Mouse (Mus musculus) midbrain, embryonic 12.5 days (tissue): ENCODE data around the gene Hoxa6. TPM values are rescaled to one million over a fixed set of nuclear protein-coding genes. Genes with fewer than 3 reads are reported as not detected.
A peak's percentile ranks its signal among the peaks of the same experiment; 100 is the strongest.

Source experiments
- ATAC-seq: fragments of 200-750 bp; cut with Nextera tagmentation; 2 replicates; pipeline ENCODE4 v1.8.0; 2017; ENCODE audit warnings: low read depth, moderate TSS enrichment, moderate library complexity; ENCODE audit not compliant: low FRiP score
- H3K27ac ChIP-seq: fragments of 300-500 bp; sonication (generic); replicated peaks from 2 replicates; pipeline ENCODE4 v1.5.1; 2016; ENCODE audit warnings: mild to moderate bottlenecking
- H3K27me3 ChIP-seq: fragments of 300-500 bp; sonication (generic); 2 replicates; pipeline ENCODE4 v1.6.1; 2016; ENCODE audit warnings: mild to moderate bottlenecking
- H3K36me3 ChIP-seq: fragments of 300-500 bp; sonication (generic); 2 replicates; pipeline ENCODE4 v1.6.1; 2016
- H3K4me1 ChIP-seq: fragments of 300-500 bp; sonication (generic); 2 replicates; pipeline ENCODE4 v1.6.1; 2016
- H3K4me2 ChIP-seq: fragments of 300-500 bp; sonication (generic); replicated peaks from 2 replicates; pipeline ENCODE4 v1.6.1; 2016; ENCODE audit warnings: mild to moderate bottlenecking, moderate library complexity
- H3K4me3 ChIP-seq: fragments of 300-500 bp; sonication (generic); 2 replicates; pipeline ENCODE4 v1.5.1; 2016; ENCODE audit warnings: mild to moderate bottlenecking
- H3K9ac ChIP-seq: fragments of 300-500 bp; sonication (generic); replicated peaks from 2 replicates; pipeline ENCODE4 v1.6.1; 2016; ENCODE audit warnings: mild to moderate bottlenecking, moderate library complexity
- H3K9me3 ChIP-seq: fragments of 300-500 bp; sonication (generic); 2 replicates; pipeline ENCODE4 v1.6.1; 2016; ENCODE audit warnings: mild to moderate bottlenecking
- WGBS: fragments of 180-500 bp; shearing (Covaris S2); methylation state at CpG from one replicate; pipeline ENCODE4 v1.1.7; 2016; 5-methylcytosine and 5-hydroxymethylcytosine counted together
- polyA plus RNA-seq: library from polyadenylated mRNA; unstranded; fragments of >200 nt; fragmentation: Nextera tagmentation; extraction: Ambion mirVana; gene quantifications from 2 replicates; pipeline ENCODE4 v1.2.1, GENCODE M21; 2016

The Hoxa6 gene
- polyA plus RNA-seq, 1 experiment from 2014 or later: not detected

DNA sequence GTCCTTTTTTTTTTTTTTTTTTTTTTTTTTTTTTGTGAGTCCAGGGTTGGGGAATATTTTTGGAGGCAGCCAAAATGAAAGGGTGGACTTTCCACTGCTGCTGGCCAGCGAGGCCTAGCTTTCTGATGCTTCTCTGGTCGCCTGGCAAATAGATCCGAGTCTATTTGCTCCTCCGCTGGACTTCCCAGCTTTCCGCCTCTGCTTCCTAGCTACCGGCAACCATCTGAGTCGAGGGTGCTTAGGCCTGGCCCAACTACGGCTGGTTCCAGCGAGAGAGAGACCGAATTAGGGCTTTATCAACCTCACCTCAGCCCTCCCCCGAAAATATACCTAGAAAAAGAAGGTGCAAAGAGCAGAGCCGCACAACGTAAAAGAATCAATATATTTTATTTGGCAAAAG is 14.2 kb upstream of the Hoxa6 start:
- Histone ChIP-seq H3K4me2 (no peak overlapping the region), H3K27ac (no peak overlapping the region), H3K27me3 (peaks cover 100% of the 10 kb centered on the region), H3K4me1 (peaks cover 4% of the 10 kb centered on the region), H3K9ac (no peak overlapping the region), H3K9me3 (no peaks in the 10 kb centered on the region), H3K4me3 (no peak overlapping the region), H3K36me3 (no peaks in the 10 kb centered on the region)
- no peak for ATAC-seq
- 7% methylated on average over 13 of the region's 13 CpGs for WGBS

DNA sequence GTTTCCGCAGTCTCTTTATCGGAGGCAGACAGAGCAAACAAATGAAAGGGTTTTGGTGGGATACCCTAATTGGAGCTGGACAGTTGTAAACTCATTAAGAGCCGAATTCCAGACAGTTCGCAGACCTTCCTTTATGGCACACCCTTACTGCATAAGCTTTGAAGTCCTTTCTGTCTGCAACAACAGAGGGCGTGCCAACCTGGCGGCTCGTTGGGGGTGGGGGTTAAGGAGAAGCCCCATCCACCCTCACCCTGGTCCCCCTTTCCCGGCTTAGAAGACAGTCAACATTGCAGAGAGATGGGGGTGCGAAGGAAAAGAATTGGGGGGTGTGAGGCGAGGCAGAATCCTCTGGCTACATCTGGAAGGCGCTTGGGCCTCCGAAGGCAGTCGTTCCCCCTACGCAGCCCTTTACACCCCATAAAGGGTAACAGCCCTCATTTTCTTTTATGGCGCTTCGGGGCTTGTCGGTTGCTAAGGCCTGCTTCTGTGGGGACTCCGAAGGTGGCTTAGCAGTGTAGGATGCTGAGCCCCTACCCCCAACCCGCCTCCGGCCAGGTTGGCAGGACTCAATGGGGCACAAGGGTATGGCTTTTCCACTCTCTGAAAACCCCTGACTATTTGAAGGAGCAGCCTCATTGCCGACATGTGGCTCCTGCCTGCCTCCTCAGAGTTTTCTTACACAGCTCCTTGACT is 13.6 kb upstream of the Hoxa6 start:
- ATAC-seq: no peak
- Histone ChIP-seq H3K27ac (no peak overlapping the region), H3K9ac (no peak overlapping the region), H3K27me3 (peaks cover 100% of the 10 kb centered on the region), H3K4me2 (peak overlapping the region; percentile 70), H3K36me3 (no peaks in the 10 kb centered on the region), H3K4me3 (no peak overlapping the region), H3K9me3 (no peaks in the 10 kb centered on the region), H3K4me1 (peaks cover 9% of the 10 kb centered on the region)
- WGBS: 5% methylated on average over 21 of the region's 21 CpGs

DNA sequence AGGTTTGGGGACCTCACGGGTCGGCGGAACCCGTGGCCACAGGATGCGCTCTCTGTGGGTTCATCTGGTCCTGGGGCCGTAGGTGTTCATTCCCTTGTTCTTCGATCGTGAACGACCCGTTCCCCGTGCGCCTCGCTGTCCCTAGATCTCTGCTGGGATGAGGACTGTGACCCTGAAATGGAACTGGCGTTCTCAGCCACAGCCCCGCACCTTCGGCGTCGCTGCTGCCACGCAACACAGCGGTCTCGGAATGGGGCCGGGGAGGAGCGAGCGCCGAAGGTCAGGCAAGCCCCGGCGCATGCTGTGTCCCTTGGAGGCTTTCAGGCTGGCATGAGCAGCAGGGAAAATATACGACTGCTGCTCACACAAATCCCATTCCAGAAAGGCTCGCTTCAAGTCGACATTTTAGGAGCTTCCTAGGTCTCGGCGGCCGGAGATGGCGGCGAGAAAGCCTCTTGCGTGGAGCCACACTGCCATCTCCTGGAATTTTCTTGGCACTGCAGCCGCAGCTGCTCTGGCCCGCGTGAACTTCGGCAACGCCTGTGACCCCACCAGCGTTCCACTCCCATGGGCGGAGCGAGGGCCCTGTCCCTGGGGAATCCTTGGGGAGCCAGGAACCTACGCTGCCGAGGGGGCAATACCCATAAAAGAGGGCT is 12.9 kb upstream of the Hoxa6 start, which contains the start of gene Hoxa7:
Gene Hoxa7, minus strand, starts transcription at position 518 of the 656 bp plus-strand sequence.
- ATAC-seq: peak; percentile 63
- peak within 1 kb of the TSS; percentile 42 for H3K4me3 ChIP-seq
- H3K9ac ChIP-seq: peak within 1 kb of the TSS; percentile 46; the same call in 1 of the 2 replicates
- no peaks in the 10 kb centered on the region for H3K36me3 ChIP-seq
- H3K4me1 ChIP-seq: peaks cover 14% of the 10 kb centered on the region
- 1% methylated on average over 46 of the region's 46 CpGs for WGBS
- H3K27ac ChIP-seq: no peak within 1 kb of the TSS
- peak within 1 kb of the TSS; percentile 70 for H3K4me2 ChIP-seq
- H3K9me3 ChIP-seq: no peaks in the 10 kb centered on the region
- peaks cover 100% of the 10 kb centered on the region for H3K27me3 ChIP-seq

DNA sequence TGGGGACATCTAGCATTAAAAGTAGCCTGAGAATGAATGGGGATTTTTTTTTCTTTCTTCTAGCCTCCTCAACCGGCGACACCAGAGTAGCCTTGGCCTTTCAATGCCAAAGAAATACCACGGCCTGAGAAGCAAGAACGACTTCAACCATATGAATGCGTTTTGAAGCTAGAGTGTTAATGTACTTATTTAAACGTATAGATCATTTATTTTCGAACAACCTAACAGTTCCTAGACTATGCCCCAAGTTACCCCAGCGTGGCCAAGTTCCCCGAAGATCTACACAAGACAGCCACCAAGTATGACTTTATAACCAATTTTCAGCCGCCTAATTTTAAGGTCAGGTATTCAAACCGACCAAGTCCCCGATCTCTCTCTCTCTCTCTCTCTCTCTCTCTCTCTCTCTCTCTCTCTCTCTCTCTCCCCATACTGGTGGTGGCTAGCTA is 12.4 kb upstream of the Hoxa6 start:
- Histone ChIP-seq H3K9me3 (no peaks in the 10 kb centered on the region), H3K27ac (no peak overlapping the region), H3K9ac (no peak overlapping the region), H3K4me3 (peak overlapping the region; percentile 42; the same call in 1 of the 2 replicates), H3K36me3 (no peaks in the 10 kb centered on the region), H3K4me1 (peaks cover 14% of the 10 kb centered on the region), H3K4me2 (peak overlapping the region; percentile 70), H3K27me3 (peaks cover 100% of the 10 kb centered on the region)
- 9% methylated on average over 12 of the region's 12 CpGs for WGBS
- no peak for ATAC-seq

DNA sequence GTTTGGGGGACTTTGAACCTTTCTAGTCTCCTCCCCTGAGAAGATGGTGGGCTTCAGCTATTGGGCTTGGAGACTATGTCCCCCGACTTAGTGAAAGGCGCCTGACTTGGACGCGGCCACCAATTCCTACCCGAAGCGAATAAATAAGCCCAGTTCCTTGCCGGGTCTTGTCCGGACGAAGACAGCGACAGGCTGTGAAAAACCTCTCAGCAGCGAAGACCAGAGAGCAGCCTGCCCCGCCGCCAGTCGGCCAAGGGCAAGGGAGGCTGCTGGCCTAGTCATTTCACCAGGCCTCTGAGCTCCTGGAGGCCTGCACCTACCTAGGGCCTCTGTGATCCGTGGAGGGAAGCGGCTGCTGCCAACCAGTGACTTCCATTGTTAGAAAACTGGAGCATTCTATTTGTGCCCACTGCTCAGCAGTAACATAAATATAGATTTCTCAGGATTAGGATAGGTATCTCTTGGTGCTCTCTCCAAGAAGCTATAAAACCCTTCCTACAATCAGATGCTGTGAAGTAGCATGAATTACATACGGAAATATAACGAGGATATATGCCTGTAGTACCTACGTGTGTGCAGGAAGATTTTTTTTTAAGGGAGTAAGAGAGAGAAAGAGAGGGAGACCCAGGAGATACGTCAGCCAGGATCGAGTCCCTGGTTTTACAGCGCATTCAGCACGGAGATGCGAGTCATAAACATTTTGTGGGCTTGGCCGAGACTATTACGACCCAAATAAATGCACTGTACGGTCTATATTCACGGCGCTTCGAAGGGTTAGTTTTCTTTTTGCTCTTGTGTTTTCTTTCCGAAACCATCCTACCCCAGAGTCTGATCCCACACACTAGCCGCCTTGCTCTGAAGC is 11.7 kb upstream of the Hoxa6 start:
- Histone ChIP-seq H3K27me3 (peaks cover 100% of the 10 kb centered on the region), H3K36me3 (no peaks in the 10 kb centered on the region), H3K4me3 (no peak overlapping the region), H3K9ac (no peak overlapping the region), H3K27ac (no peak overlapping the region), H3K4me2 (no peak overlapping the region), H3K9me3 (no peaks in the 10 kb centered on the region), H3K4me1 (peaks cover 14% of the 10 kb centered on the region)
- ATAC-seq: no peak
- WGBS: 9% methylated on average over 32 of the region's 32 CpGs

DNA sequence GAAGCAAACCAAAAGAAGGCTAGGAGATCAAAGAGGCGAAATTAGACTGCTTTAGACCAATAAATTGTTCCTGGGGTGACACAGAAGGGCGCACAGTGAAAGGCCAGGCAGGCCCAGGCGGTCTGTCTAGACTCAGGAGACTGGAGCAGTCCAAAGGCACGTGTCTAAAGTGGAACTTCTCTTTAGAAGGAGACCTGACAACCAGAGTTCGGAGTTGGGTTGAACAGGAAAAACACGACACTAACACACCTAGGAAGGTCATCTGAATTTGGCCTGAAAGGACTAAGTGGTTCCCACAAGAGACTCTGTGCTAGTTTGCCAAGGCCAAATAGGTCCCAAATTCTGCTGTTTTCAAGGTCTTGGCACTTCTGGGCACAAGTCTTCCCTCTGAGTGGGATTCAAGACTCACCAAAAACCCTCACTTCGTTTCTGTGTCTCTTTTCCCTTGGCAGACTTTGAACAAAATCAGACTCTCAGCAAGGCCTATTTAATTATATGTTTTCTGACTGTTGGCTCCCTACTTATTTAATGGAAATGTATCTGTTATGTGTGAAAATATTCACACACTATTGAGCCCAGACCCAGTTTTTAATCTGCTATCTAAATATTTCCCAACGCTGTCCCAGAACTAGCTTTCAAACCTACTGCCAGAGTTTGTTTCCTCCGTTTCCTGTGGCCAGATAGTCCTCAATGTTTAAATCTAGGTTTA is 10.9 kb upstream of the Hoxa6 start:
- no peak for ATAC-seq
- Histone ChIP-seq H3K4me2 (no peak overlapping the region), H3K27ac (no peak overlapping the region), H3K36me3 (no peaks in the 10 kb centered on the region), H3K4me3 (no peak overlapping the region), H3K4me1 (peaks cover 14% of the 10 kb centered on the region), H3K9ac (no peak overlapping the region), H3K9me3 (no peaks in the 10 kb centered on the region), H3K27me3 (peaks cover 100% of the 10 kb centered on the region)
- 16% methylated on average over 9 of the region's 9 CpGs for WGBS

DNA sequence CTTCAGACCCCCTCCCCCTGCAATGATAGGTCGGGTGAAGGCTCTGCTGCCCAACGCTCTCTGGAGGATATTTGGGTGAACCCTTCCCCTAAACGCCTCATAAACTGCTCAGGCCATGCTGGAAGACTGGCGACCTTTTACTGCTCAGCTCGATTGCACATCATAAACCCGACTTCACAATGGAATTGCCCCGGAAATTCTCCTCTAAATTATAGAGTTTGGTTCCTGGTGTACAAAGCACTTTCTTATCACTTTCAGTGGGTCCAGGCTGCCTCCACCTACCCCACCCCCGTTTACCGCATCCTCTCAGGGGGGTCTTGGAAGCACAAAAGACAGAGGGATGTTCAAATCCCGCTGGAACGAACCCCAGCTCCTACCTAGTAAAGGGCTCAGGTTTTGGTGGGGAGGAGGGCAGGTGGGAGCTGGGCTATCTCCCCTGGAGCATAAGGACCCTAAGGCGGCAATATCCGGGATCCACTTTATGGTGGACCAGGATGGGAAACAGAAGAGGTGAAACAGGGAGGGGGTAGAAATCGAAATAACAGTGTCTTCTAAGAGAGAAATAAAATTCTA is 10.2 kb upstream of the Hoxa6 start:
- Histone ChIP-seq H3K9ac (no peak overlapping the region), H3K9me3 (no peaks in the 10 kb centered on the region), H3K4me1 (peaks cover 14% of the 10 kb centered on the region), H3K36me3 (no peaks in the 10 kb centered on the region), H3K4me2 (no peak overlapping the region), H3K4me3 (no peak overlapping the region), H3K27ac (no peak overlapping the region), H3K27me3 (peaks cover 99% of the 10 kb centered on the region)
- WGBS: 7% methylated on average over 14 of the region's 14 CpGs
- no peak for ATAC-seq

DNA sequence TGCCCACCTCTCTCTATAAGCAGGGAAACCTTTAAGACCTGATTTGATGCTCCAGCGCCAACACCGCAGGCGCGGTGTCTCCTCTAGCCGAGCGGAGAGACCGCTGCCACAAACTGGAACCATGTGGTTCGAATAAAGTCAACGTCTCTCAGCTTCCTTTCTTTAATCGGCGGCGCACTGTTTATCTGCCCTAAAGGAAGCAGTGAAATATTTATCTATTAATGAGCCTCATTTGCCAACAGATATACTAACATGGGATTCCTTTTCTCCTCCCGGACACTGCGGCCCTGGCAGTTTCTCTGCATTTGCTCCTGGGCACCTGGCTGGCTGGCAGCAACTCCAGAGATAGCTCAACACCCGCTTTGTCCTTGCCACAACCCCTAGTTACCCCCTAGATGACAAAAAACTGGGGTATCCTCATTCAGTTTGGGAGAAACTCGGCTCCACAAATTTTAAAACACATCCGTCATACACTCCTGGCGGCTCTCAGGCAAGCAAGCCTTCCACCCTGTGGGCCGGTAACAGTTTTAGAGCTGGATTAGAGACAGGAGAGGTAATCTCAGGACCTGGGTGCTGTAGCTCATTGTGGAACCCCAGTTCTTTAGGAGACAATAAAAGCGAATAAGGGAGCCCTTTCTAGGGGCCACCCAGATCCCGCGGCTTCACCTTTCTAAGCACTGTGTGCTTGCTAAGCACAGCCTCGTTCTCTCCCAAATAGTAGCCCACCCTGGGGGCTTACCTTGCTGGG is 9.5 kb upstream of the Hoxa6 start:
- Histone ChIP-seq H3K27me3 (peaks cover 99% of the 10 kb centered on the region), H3K4me3 (peak overlapping the region; percentile 32; the same call in 1 of the 2 replicates)

DNA sequence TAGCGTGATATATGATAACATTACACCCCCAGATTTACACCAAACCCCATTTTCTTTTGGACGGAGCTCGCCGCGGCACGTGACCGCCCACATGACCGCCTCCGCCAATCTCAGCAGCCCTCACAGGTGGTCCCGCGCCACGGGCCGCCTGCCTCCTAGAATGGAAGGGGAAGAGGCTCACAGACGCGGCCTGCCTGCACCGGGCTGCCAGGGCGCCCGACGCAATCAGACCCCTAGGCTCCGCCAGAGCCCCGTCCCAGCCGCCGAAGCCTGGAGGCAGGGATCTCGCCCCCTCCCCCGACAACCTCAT is 8.9 kb upstream of the Hoxa6 start:
- peak overlapping the region; percentile 32 for H3K4me3 ChIP-seq
- no peak overlapping the region for H3K27ac ChIP-seq
- H3K4me1 ChIP-seq: peaks cover 14% of the 10 kb centered on the region
- no peak overlapping the region for H3K9ac ChIP-seq
- no peaks in the 10 kb centered on the region for H3K9me3 ChIP-seq
- WGBS: 0% methylated on average over 24 of the region's 25 CpGs
- H3K36me3 ChIP-seq: no peaks in the 10 kb centered on the region
- 0 out of 2 replicates have a peak, but pooled peaks have one; percentile 54 for ATAC-seq
- H3K27me3 ChIP-seq: peaks cover 99% of the 10 kb centered on the region
- H3K4me2 ChIP-seq: peak overlapping the region; percentile 44

More for the DNA sequence above, 9.5 kb upstream of the Hoxa6 start:
- Histone ChIP-seq H3K27ac (no peak overlapping the region), H3K9ac (no peak overlapping the region), H3K4me1 (peaks cover 14% of the 10 kb centered on the region), H3K4me2 (no peak overlapping the region), H3K9me3 (no peaks in the 10 kb centered on the region), H3K36me3 (no peaks in the 10 kb centered on the region)
- ATAC-seq: no peak
- 3% methylated on average over 23 of the region's 23 CpGs for WGBS

DNA sequence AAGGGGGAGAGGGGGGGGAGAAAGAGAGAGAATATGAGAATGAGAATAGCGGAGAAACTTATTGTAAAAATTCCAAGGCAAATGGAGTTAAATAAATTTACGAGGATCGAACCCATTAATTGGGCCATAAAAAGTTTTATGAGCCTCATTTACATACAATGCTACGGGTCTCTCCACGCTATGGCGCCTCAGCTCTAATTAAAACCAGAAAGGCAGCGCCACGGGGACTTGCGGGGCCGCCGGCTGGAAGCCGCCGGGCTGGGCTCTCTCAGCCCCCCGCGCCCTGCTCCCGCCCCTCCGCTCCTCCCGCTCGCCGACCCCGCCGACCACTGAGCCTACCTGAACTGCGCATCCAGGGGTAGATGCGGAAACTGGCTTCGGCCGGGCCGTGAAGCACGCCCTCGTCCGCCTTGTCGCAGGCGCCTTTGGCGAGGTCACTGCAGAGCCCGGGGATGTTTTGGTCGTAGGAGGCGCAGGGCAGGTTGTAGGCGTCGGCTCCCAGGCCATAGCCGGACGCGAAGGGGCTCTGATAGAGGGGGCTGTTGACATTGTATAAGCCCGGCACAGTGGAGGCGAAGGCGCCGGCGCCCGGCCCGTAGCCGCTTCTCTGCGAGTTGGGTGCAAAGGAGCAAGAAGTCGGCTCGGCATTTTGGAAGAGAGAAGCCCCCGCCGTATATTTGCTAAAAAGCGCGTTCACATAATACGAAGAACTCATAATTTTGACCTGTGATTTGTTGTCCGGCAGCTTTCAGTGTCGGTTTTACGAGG is 8.4 kb upstream of the Hoxa6 start:
- Histone ChIP-seq H3K9ac (no peak overlapping the region), H3K4me3 (peak overlapping the region; percentile 32), H3K27ac (no peak overlapping the region), H3K36me3 (no peaks in the 10 kb centered on the region), H3K27me3 (peaks cover 99% of the 10 kb centered on the region), H3K9me3 (no peaks in the 10 kb centered on the region), H3K4me1 (peaks cover 15% of the 10 kb centered on the region), H3K4me2 (peak overlapping the region; percentile 44)
- no peak for ATAC-seq
- 2% methylated on average over 60 of the region's 60 CpGs for WGBS
